Mouse (Mus musculus) heart, adult 2 months (tissue): ENCODE results near the gene Agap3.

Experiments
- CTCF ChIP-seq: fragments of 200-600 bp; IDR thresholded peaks from 2 replicates; pipeline ENCODE4 v1.8.1; 2022; ENCODE audit warnings: antibody characterized with exemption, mild to moderate bottlenecking, moderate library complexity
- POLR2A ChIP-seq: fragments of 200-500 bp; IDR thresholded peaks from 2 replicates; pipeline ENCODE4 v1.6.1; 2011; ENCODE audit warnings: mild to moderate bottlenecking, low read depth, low read length, control low read depth; ENCODE audit not compliant: insufficient read depth

GRCm38 (mm10) chr5:24496756-24497155 is 44.8 kb downstream of the Agap3 start:
- TF ChIP-seq POLR2A (no peak), CTCF (no peak)
